ENCODE assay signal across 8 mouse cellular contexts in genomic region chr11:95712085-95712562, GRCm38 (mm10). TPM values are rescaled to one million over a fixed set of nuclear protein-coding genes. Genes with fewer than 3 reads are reported as not detected.
A peak's percentile ranks its signal among the peaks of the same experiment; 100 is the strongest.
DNase-seq lines count a peak whose midpoint lies in the region; ATAC-seq lines count a peak whose summit lies in the region.

No protein-coding gene starts in this region.

- peak overlapping the region; percentile 75 for H3K4me2 ChIP-seq in hindbrain, embryonic 14.5 days (replicated peaks)
- peak overlapping the region; percentile 90 for H3K4me2 ChIP-seq in limb, embryonic 11.5 days (ENCODE audit: low read depth, severe bottlenecking)

- no peak for DNase-seq in frontal cortex, postnatal 14 days (ENCODE audit: low spot score in 2 of 2)
- DNase-seq in Muller cell, postnatal 12 days (ENCODE audit: inconsistent ontology term) = peak; percentile 44
- no peak for DNase-seq in forebrain, embryonic 10.5 days (ENCODE audit: extremely low spot score, low spot score)
- DNase-seq in hindbrain, embryonic 14.5 days (ENCODE audit: low spot score) = peak; percentile 48
- no peak for DNase-seq in limb, embryonic 11.5 days (ENCODE audit: low spot score)
- no peak for DNase-seq in midbrain, embryonic 10.5 days (ENCODE audit: low spot score)
- DNase-seq in ovary, postnatal 10 days (ENCODE audit: low spot score) = no peak

- H3K36me3 ChIP-seq in forebrain, embryonic 10.5 days (replicated peaks) = no peaks in the 10 kb centered on the region
- no peaks in the 10 kb centered on the region for H3K36me3 ChIP-seq in hindbrain, embryonic 14.5 days (replicated peaks; ENCODE audit: control insufficient read depth, insufficient read depth)
- H3K36me3 ChIP-seq in limb, embryonic 11.5 days (ENCODE audit: control insufficient read depth, insufficient read depth, low read length) = no peaks in the 10 kb centered on the region
- H3K36me3 ChIP-seq in midbrain, embryonic 10.5 days = no peaks in the 10 kb centered on the region

- peaks cover 50% of the 10 kb centered on the region for H3K4me1 ChIP-seq in forebrain, embryonic 10.5 days
- peaks cover 20% of the 10 kb centered on the region for H3K4me1 ChIP-seq in hindbrain, embryonic 14.5 days (replicated peaks; ENCODE audit: control insufficient read depth, insufficient read depth, low read length)
- H3K4me1 ChIP-seq in limb, embryonic 11.5 days (ENCODE audit: control insufficient read depth, insufficient read depth, low read length) = peaks cover 25% of the 10 kb centered on the region
- peaks cover 30% of the 10 kb centered on the region for H3K4me1 ChIP-seq in midbrain, embryonic 10.5 days

- ATAC-seq in frontal cortex, adult (ENCODE audit: low TSS enrichment) = 0 out of 2 replicates have a peak, but pooled peaks have one; percentile 18
- ATAC-seq in hindbrain, embryonic 14.5 days (ENCODE audit: low FRiP score) = peak; percentile 13; the same call in 1 of the 2 replicates
- ATAC-seq in limb, embryonic 11.5 days (ENCODE audit: insufficient number of reproducible peaks, low FRiP score, low TSS enrichment, low read depth) = no peak

- H3K27me3 ChIP-seq in forebrain, embryonic 10.5 days (ENCODE audit: poor library complexity, severe bottlenecking) = no peaks in the 10 kb centered on the region
- no peaks in the 10 kb centered on the region for H3K27me3 ChIP-seq in hindbrain, embryonic 14.5 days (ENCODE audit: control insufficient read depth, insufficient read depth, low read length)
- H3K27me3 ChIP-seq in limb, embryonic 11.5 days (ENCODE audit: control insufficient read depth, insufficient read depth, low read length) = no peaks in the 10 kb centered on the region
- H3K27me3 ChIP-seq in midbrain, embryonic 10.5 days (ENCODE audit: low read depth, poor library complexity, severe bottlenecking) = no peaks in the 10 kb centered on the region

- H3K27ac ChIP-seq in forebrain, embryonic 10.5 days = peak overlapping the region; percentile 98
- H3K27ac ChIP-seq in hindbrain, embryonic 14.5 days = peak overlapping the region; percentile 97
- peak overlapping the region; percentile 98; the same call in 1 of the 2 replicates for H3K27ac ChIP-seq in limb, embryonic 11.5 days (replicated peaks; ENCODE audit: low read depth, low read length)
- peak overlapping the region; percentile 97 for H3K27ac ChIP-seq in midbrain, embryonic 10.5 days (replicated peaks)

- no peaks in the 10 kb centered on the region for H3K9me3 ChIP-seq in forebrain, embryonic 10.5 days
- H3K9me3 ChIP-seq in hindbrain, embryonic 14.5 days (ENCODE audit: control insufficient read depth, low read length) = no peaks in the 10 kb centered on the region
- no peaks in the 10 kb centered on the region for H3K9me3 ChIP-seq in limb, embryonic 11.5 days (ENCODE audit: control insufficient read depth, low read length)
- no peaks in the 10 kb centered on the region for H3K9me3 ChIP-seq in midbrain, embryonic 10.5 days (replicated peaks)

- peak overlapping the region; percentile 97; the same call in 1 of the 2 replicates for H3K9ac ChIP-seq in hindbrain, embryonic 14.5 days
- peak overlapping the region; percentile 96; the same call in 1 of the 2 replicates for H3K9ac ChIP-seq in limb, embryonic 11.5 days (ENCODE audit: low read length)

- peak overlapping the region; percentile 97 for H3K4me3 ChIP-seq in forebrain, embryonic 10.5 days
- H3K4me3 ChIP-seq in hindbrain, embryonic 14.5 days (replicated peaks; ENCODE audit: low read length) = peak overlapping the region; percentile 96
- peak overlapping the region; percentile 91 for H3K4me3 ChIP-seq in limb, embryonic 11.5 days (ENCODE audit: low read depth, low read length)
- peak overlapping the region; percentile 98 for H3K4me3 ChIP-seq in midbrain, embryonic 10.5 days

- WGBS in forebrain, embryonic 10.5 days = 30% methylated on average over 12 of the region's 12 CpGs
- WGBS in hindbrain, embryonic 14.5 days = 27% methylated on average over 12 of the region's 12 CpGs
- WGBS in limb, embryonic 11.5 days = 25% methylated on average over 12 of the region's 12 CpGs
- 35% methylated on average over 12 of the region's 12 CpGs for WGBS in midbrain, embryonic 10.5 days

RNA-seq across cellular contexts. Expression of gene Zfp652, which starts 0.3 kb away (rescaled TPM):
- 16.5 and 18.7 TPM in 2 replicates for polyA plus RNA-seq in forebrain, embryonic 10.5 days (2016; fragmentation: Nextera tagmentation; extraction: Ambion mirVana)
- 10.9 and 12.8 TPM in 2 replicates for polyA plus RNA-seq in hindbrain, embryonic 14.5 days (2014; fragmentation: Nextera tagmentation; extraction: Ambion mirVana)
- 11.7 and 13.7 TPM in 2 replicates for polyA plus RNA-seq in limb, embryonic 11.5 days (2014; fragmentation: Nextera tagmentation; extraction: Ambion mirVana)
- 13.7 and 17.8 TPM in 2 replicates for polyA plus RNA-seq in midbrain, embryonic 10.5 days (2016; fragmentation: Nextera tagmentation; extraction: Ambion mirVana)

RNA-seq across cellular contexts. Expression of gene B130006D01Rik, which starts 11.3 kb away (rescaled TPM):
- polyA plus RNA-seq in forebrain, embryonic 10.5 days (2016; fragmentation: Nextera tagmentation; extraction: Ambion mirVana) = 1.4 TPM in 2 replicates
- 0.83 and 1.6 TPM in 2 replicates for polyA plus RNA-seq in hindbrain, embryonic 14.5 days (2014; fragmentation: Nextera tagmentation; extraction: Ambion mirVana)
- polyA plus RNA-seq in limb, embryonic 11.5 days (2014; fragmentation: Nextera tagmentation; extraction: Ambion mirVana) = 1.5 and 1.8 TPM in 2 replicates
- polyA plus RNA-seq in midbrain, embryonic 10.5 days (2016; fragmentation: Nextera tagmentation; extraction: Ambion mirVana) = 0.93 and 1.4 TPM in 2 replicates

RNA-seq across cellular contexts. Expression of gene Phb, which starts 45.4 kb away (rescaled TPM):
- polyA plus RNA-seq in forebrain, embryonic 10.5 days (2016; fragmentation: Nextera tagmentation; extraction: Ambion mirVana) = 273 and 276 TPM in 2 replicates
- polyA plus RNA-seq in hindbrain, embryonic 14.5 days (2014; fragmentation: Nextera tagmentation; extraction: Ambion mirVana) = 200 and 220 TPM in 2 replicates
- polyA plus RNA-seq in limb, embryonic 11.5 days (2014; fragmentation: Nextera tagmentation; extraction: Ambion mirVana) = 240 and 256 TPM in 2 replicates
- 227 and 251 TPM in 2 replicates for polyA plus RNA-seq in midbrain, embryonic 10.5 days (2016; fragmentation: Nextera tagmentation; extraction: Ambion mirVana)

Comparison
In these comparisons a context has a peak if more than half of its experiments do, and no peak if none do; other contexts are left out.
1. DNase-seq: peak in Muller cell, postnatal 12 days (single experiment) and hindbrain, embryonic 14.5 days (single experiment); none in frontal cortex, postnatal 14 days (0 of 2), forebrain, embryonic 10.5 days (single experiment), limb, embryonic 11.5 days (single experiment), midbrain, embryonic 10.5 days (single experiment) and ovary, postnatal 10 days (single experiment).
2. Peak in every context shown above with its lines, with median percentiles within 50 percentile points of each other: H3K27ac ChIP-seq and H3K4me3 ChIP-seq.